Mouse (Mus musculus): ENCODE measurements around the gene Stk35.

- TF ChIP-seq POLR2A (IDR thresholded peaks at IDR 0.05; ENCODE audit: insufficient read depth, low read depth, low read length) (no peak), CTCF (IDR thresholded peaks at IDR 0.05) (no peak)
These were observed 33.9 kb downstream of the Stk35 start for GRCm38 (mm10) chr2:129834221-129834620.
